Mouse (Mus musculus): Measurements from ENCODE around the gene Gm15093.
"Not testable (repeated sequence)": the region's sequence is repeated elsewhere in the genome, so short reads cannot be mapped to it uniquely, and the experiment has no call there.

Gm15093 gene

GRCm38 (mm10) chrX:149272077-149272476 is at the start of gene Gm15093:
Gm15093 (plus strand) TSS chrX:149272377.
- not testable (repeated sequence) for DNase-seq (ENCODE audit: low read depth, low spot score)

Data from ZHBTc4 (cell line).